Mouse (Mus musculus) cerebellum, adult 2 months (tissue): ENCODE results near the gene Ypel2.

Source experiments
- CTCF ChIP-seq: fragments of 200-500 bp; IDR thresholded peaks from 2 replicates; pipeline ENCODE4 v1.5.1; 2011; ENCODE audit warnings: low read depth, mild to moderate bottlenecking, control low read depth, low read length, moderate library complexity, borderline replicate concordance; ENCODE audit not compliant: insufficient read depth
- POLR2A ChIP-seq: fragments of 200-500 bp; IDR thresholded peaks from 2 replicates; pipeline ENCODE4 v1.6.1; 2011; ENCODE audit warnings: low read length, control low read depth, borderline replicate concordance; ENCODE audit not compliant: insufficient read depth

DNA sequence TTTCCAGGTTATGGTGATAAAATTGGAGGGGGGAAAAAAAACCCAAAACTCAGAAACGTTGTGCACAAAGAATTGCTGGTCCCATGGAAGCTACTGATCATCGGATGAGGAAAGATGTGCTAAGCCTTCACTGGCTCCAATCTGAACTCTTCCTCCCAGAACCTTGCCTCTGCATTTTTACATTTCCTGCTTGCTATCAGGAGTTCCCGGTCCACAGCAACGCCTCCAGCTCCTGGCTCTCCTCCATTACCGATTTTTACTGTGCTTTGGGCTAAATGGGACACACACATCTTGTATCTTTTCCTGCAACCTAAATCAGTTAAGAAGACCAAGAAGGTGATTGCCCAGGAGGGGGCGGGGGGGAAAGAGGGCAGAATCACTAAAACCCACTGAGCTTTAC, 54.0 kb downstream of the Ypel2 start:
- TF ChIP-seq CTCF (no peak), POLR2A (no peak)
